Mouse (Mus musculus) heart, postnatal 4 days (tissue): ENCODE data around the gene Slmap. TPM values are rescaled to one million over a fixed set of nuclear protein-coding genes. Genes with fewer than 3 reads are reported as not detected.
"Not testable (repeated sequence)": the region's sequence is repeated elsewhere in the genome, so short reads cannot be mapped to it uniquely, and the experiment has no call there.

ENCODE experiments used
- DNase-seq: peaks from one replicate; pipeline ENCODE4 v3.0.0; 2021
- total RNA-seq, 2 experiments: library from RNA; stranded (reverse); gene quantifications; 2 replicates each; pipeline ENCODE4 v1.2.3; 2021

The Slmap gene
- 100 to 1,000 TPM; 394 to 444 TPM for total RNA-seq

DNA sequence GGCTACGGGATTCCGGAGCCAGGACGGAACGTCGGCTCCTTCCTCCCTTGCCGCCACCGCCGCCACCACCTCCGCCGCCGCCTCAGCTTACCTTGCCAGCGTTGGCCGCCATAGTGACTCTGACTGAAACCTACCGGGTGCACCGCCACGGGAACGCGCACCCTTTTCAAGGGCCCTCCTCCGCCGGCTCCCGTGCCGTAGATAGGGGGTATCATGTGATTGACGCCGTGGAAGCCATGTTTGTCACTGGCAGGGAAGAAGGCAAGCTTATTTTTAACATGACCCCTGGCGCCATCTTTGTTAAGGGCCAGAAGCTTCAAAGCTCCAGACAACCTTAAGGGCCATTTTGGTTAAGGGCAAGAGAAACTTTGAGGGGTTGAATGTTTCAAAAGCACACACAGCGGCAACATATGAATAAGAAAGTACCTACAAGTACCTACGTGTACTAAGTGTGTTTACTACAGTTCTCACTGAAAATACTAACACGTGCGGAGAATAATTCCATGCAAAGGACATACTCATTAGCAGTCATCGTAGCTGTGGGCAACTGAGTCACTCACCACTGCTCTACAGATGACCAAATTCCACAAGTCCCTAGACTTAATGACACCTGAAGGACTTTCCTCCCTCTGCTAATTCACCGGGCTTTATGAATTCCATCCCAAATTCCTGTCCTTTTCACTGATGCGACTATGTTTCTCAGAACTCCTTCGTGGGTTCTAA lies at the start of gene Slmap:
Gene Slmap, minus strand, starts transcription at position 175 of the 723 bp plus-strand sequence.
- peak; percentile 100 for DNase-seq

DNA sequence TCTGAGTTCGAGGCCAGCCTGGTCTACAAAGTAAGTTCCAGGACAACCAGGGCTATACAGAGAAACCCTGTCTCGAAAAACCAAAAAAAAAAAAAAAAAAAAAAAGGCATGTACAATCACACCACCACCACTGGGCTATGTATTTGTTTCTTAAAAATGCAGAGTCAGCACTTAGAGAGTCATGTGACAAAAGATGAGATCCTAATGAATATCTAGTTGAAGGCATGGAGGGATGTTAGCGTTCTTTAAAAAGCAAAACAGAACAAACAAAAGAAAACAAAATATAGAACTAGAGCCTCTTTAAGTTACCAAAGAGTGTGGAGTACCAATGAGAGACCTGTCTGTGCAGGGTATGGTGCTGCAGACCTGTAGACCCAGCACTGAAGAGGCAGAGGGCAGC lies 48.9 kb upstream of the Slmap start:
- no peak for DNase-seq

DNA sequence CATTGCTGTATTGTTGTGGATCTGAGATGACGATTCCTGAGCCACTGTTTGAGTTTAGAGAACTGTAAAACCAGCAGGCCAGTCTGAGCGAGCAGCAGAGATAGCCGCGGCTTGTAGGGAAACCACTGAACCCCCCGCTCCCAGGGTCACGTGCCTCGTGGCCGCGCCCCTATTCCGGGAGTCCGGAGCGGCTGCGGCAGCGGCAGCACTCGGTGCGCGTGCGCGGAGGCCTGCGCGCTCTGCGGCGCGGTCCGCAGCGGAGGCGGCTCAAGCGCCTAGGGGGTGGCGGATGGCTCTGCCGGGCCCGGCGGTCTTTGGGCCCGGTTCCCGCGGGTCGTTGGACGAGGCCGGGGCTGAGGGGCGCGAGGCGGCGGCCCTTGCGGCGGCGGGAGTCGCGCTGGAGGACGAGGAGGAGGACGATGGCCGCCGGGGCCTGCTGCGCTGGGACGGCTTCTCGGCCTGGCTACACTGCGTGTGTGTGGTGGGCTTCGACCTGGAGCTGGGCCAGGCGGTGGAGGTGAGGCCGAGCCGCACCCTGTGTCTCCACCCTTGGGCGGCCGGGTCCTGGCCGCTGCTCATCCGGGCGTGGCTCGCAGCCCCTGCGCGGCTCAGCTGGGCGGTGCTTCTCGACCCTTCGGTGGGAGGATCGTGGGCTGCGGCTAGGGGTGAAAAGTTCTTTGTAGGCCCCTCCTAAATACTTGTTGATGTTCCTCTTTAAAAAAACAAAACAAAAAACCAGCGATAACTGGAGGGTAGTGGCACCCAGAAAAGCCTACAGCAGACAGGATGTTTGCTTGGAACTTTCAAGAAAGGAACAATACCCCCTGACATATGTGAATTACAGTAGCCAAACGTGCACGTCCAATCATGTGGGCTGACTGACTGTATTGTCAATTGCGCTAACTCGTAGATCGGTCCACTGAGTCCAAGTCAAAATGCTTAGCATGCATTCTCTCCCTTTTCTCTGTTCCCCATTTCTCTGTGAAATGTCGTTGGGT lies 44.9 kb upstream of the Slmap start:
- peak; percentile 92 for DNase-seq

DNA sequence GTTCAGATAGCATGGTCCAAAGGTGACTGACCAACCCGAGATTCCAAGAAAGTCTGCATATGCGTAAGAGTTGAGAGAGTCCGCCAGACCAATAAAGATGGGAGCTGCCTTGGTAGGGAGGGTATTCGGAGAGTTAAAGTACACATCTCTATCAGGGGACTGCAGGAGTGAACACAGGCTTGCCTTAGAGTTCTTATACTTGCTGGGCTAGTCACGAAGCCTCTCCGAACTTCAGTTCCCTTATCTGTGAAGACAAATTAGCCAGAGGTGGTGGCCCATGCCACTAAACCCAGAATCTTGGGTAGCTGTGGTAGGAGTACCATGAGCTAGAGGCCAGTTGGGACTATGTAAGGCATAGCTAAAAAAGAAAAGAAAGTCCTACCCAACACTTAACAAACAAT lies 44.1 kb upstream of the Slmap start:
- DNase-seq: no peak

DNA sequence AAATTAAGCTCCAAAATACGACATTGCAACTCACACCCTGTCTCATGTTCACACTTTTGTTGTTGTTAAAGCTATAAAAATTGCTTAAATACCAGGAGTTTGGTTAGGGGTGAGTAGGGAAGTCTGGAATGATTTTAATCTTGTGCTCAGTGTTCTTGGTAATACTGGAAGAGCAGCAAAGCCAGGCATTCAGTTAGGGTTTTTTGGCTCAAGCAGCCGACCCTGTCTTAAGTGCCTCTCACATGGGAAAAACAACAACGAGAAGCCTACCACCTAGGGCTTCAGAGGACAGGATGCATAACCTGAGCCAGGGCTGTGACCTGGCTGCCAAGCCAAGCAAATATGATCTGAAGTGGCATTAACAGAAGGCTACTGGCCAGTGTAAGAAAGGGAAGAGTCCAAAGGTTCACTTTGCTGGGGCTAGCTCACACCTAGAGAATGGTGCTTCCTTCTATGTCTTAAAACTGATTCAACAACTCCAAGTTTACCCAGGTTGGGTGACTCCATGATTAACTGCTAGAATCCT lies 41.6 kb upstream of the Slmap start:
- DNase-seq: no peak

DNA sequence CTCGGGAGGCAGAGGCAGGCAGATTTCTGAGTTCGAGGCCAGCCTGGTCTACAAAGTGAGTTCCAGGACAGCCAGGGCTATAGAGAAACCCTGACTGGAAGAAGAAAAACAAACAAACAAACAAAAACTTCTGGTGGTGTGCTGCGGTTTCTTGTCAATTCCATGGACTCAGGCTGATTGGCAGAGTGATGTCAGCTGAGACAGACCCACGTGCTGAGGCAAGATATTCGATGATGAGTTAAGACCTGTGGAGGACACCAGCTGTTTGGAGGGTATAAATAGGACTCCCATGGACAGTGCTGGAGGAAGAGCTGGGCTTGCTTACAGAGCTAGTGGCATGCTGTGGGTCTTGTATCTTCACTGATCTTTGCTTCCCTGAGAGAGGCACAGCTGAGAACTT lies 38.8 kb upstream of the Slmap start, which contains the start of gene Dennd6a:
Gene Dennd6a, plus strand, starts transcription at position 301 of the 400 bp plus-strand sequence.
- not testable (repeated sequence) for DNase-seq

DNA sequence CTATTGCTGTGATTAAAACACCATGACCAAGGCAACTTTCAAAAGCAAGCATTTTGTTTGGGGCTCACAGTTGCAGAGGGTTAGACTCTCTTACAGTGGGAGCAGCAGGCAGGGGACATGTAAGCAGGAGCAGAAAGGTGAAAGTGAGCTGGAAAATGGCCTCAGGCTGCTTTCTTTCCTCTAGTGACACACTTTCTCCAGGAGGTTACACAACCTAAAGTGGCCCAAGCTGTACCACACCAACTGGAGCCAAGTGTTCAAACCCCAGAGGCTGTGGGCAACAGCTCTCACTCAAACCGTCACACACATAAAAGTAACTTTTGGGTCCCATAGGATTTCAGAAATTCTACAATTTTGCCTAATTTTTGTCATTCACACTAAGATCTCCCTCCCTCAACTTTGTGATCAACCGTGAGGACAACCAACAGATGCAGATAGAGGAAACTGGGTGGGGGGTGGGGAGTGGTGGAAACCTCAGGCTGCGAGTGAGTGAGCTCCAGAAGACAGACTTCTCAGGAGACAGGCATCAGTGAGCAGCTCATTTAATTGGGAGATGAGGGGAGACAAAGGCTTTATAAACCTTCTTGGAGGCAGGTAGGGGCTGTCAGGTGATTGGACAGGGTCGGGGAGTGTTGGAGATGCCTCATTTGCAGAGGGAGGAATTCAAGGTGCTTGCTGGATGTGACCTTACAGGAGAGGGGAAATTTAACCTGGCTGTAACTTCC lies 37.4 kb upstream of the Slmap start:
- no peak for DNase-seq

DNA sequence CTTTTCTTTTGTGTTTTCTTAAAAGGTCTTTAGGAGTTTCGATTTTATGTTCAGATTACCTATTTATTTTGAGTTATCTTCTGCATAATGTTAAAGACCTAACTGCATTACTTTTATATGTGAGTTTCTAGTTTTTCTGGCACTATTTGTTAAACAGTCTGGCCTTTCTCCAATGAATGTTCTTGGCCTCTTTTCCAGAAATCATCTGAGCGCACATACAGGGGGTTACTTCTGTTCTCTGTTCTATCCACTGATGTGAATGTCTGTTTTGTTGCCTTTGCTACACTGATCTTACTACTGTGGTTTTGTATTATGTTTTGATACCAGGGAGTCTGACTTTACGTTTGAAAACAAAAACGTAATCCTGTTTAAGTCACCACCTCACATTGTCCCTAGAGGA lies 35.1 kb upstream of the Slmap start:
- no peak for DNase-seq

DNA sequence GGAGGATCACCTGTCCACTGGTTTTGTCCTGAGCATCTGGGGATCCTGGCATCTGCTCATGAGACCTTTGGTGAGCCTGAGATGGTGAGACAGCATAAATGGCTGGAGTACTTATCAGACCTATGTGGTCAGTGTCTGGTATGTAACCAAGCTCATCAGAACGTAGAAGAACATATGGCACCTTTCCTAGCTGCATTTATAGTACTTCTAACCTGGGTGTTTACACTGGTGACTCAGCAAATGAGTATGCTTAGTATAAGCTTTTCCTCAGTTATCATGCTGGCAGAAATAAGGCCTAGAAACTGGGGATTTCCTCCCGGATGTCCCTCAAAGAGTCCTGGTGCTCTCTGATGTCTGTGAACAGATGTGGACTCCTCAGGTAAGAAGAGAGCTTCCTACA lies 27.5 kb upstream of the Slmap start:
- no peak for DNase-seq

DNA sequence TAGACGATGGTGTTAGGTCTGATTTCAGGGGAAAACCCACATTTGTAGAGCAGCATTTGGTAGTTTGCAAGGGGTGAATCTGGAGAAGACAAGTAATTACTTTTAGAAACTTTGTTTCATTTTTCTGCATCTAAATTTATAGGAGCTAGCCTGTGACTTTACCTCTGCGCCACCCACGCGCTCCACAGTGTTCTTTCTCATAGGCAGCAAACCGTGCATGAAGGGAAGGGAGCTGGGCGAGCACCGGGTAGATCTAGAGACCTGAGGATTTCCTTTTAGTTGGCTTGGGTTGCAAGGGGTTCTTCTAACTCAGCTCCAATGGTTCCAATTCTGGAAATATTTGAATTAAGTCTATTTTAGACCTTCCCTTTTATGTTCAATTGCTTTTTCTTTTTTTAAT lies 23.8 kb upstream of the Slmap start:
- no peak for DNase-seq

DNA sequence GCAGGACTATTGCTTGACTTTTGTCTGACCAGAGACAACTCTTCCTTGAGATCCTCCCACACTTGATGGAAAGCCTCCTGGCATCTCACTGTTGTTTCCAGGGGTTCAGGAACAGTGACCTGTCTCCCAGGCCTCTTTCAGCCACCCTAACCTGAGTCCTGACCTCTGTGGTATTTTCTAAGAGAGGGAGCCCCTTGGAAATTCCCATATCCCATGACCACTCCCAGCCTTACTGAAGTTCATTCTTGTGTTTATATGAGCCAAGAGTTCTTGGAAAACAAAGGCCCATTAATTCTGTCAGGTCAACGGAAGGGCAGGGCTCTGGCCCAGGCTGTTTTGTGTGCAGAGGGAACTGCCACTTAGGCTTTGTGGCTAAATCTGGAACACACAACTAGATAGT lies 22.9 kb upstream of the Slmap start:
- DNase-seq: no peak

DNA sequence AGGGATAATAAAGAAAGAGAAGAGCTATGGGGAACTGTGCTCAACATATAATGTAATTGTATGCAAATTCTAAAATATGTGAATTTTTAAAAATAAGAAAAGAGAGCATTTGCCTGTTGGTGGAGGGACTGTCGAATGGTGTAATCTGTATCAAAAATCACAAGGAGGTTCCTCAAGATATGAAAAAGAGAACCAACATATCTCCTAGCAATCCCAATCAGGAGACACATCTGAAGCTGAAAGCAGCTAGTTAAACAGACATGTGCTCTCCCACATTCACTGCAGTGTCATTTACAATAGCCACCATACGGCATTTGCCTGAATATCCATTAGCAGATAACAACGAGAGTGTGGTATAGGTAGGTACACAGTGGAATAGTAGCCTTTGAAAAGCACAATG lies 18.1 kb upstream of the Slmap start:
- no peak for DNase-seq

DNA sequence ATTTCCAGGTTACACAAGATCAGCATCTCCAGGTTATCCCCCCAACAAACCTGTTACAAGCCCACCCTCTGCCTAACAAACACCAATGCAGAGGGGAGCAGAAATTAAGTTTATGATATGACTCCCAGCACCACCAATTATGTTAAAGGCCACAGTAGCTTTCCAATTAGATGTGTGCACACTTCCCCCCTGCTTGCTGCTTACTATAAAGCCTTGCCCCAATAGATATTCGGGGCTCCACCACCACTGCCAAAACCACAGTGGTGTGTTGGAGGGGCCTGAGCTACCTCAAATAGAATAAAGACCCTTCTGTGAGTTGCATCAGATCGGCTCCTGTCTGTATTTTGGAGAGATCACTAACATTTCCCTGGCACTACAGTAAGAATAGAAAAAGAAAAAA lies 17.7 kb upstream of the Slmap start:
- no peak for DNase-seq

DNA sequence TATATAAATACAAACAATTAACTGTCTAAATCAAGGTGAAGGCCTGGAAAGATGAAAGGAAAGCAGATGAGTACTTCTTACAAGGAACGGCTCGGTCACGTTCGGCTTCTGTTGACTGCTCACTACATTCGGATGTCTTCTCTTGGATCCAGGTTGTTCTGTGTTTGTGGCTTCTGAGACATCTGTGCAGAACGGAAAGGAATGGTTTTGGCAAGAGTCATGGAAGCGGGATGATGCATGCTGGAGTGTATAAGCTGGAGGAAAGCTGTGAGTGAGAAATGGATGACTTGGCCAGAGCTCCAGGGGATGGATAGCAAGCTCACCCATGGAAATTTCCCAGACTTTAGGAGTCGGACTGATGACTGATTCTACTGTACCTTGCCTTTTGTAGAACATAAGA lies 16.0 kb upstream of the Slmap start:
- no peak for DNase-seq

DNA sequence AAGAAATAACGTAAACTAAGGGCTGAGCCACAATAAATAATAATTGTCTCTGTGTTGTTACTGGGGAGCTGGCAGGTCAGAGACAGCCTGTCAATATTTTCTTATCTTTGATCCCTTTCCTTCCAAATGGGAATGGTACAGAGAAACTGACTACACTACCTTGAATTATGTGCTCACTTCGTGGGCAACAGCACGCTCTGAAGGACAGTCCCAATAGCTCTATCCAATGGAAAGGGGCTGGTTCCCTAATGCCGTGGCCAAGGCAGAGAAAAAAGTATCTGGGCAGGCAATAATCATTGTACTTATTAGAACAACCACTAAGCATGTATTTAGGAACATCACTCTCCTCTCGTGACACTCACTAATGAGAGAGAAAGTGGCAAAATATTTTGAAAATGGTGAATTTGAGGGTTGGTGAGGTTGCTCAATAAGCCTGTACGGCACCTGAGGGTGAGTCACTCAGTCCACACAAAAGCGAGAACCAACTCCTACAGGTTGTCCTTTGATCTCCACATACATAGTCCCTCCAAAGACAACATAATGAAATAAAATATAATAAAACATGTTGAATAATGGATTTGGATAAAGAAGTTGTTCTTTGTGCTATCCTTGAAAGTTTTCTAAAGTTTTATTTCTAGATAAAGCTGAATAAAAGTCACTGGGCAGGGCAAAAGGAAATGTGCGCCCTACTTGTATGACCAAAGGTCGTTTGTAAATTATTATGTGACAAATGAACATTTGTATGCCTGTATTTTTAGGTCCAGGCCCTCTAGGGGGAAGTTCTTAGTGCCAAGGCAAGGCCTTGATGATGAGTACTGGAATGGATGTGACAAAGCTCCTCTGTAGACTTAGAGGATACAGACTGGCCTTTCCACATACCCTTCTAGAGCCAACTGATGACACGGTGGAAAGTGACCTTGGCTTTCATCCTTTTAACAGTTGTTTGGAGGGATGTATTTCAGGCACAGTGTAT lies 13.1 kb upstream of the Slmap start:
- no peak for DNase-seq

DNA sequence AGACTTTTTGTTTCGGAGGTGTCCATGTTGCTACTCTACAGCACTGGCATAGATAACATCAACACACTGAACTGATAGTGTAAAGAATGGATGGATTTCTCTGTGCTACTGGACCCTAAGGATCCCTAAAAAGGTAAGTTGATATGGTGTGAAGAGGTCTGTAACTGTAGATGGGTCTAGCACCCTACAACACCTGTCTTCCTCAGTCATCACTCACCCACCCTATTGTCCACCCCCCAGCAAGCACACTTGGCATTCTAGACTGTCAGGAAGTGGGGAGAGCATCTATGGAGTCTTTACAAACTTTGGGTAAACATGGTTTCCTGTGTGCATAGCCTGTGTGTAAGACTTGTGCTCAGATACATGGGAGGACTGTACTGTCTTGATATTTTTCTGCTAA lies 7.4 kb upstream of the Slmap start:
- DNase-seq: no peak

DNA sequence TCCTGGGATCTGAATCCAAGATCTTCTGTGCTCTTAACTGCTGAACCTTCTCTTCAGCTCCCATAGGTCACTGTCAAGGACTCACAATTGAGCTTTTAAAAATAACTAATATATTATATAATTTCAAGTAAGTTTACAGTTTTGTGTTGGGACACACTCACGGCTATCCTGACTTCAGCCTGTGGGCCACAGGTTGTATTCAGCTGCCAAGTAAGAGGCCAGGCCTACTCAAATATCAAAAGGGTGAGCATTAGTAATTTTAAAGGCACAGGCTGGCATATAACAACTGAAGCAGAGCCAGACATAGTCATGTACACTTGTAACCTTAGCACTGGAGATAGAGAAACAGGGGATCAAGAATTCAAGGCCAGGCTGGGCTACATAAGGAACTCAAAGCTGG lies 5.8 kb upstream of the Slmap start:
- DNase-seq: no peak

DNA sequence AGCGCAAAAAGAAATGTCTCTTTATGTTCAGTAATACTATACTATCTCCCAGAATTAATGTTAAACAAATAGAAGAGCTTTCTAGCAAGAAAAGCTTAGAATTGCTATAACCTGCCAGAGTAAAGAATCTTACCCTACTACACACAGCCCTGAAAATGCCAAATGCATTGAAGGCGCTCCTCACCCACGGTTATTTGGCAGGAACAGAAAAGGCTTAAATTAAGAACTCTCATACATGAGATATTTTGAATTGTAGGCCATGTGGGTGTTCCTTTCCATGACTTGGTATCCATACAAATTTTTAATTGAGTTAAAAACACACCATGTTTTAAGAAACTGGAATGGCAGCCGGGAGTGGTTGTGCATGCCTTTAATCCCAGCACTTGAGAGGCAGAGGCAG lies 4.5 kb upstream of the Slmap start:
- DNase-seq: no peak

DNA sequence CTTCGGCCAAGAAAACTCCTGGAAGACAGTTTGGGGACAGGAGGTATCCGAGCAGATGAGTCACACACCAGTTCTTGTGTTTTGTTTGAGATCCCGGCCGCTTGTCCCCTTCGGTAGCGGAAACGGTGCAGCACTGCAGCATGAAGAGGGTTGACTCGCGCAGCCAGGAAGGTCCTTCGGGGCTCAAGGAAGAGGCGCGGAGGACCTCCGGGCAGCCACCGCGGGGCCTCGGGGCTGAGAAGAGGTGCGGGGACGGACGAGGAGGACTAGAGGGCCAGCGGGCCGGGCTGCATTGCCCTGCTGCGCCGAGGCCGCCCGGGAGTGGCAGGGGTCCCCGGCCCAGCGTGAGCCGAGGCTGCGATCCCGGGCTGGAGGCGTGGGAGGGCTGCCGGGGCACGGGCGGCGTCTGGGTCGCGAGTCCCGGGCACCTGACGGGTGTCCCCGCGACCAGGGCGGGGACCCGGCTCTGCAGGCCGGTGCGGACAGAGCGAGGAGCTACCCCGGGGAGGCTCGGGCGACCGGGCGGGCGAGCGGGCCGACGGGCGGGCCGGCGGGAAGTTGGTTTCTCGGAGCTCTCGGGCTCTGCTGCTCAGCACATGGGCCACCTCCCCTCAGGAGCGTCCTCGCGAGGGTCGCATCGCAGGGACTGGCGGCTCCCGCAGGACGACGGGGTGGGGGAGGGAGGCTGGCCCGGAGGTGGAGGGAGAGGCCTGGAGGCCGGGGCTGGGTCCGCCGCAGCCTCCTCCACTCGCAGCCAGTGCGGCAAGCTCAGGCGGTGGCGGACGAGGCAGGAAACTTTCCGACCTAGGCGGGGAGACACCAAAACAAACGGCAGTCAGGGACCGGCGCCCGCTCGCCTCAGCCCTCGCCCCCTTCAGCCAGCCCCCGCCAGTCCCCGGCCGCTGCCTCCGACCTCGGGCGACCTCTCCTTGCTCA lies 642 bp downstream of the Slmap start:
- DNase-seq: peak; percentile 63

DNA sequence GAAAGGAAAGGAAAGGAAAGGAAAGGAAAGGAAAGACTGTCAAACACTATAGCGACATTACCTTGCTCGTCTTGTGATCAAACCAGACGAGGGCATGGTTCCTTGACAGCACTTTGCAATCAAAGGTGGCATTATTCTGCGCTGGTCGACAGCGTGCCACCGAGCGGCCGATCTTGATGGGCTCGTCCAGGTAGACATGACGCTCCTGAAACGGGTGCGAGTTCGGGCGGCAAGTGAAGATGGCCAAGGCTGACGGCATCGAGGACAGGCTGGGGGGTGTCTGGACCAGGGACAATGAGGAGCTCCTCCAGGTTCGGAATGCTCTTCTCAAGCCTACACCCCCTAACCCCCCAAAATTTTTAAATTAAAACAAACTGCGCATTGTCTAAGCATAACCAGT lies 1.5 kb downstream of the Slmap start:
- DNase-seq: no peak
